Mouse (Mus musculus) small intestine, adult 2 months (tissue): ENCODE data around the gene Ccdc62.

Experiments used
- CTCF ChIP-seq: fragments of 200-500 bp; IDR thresholded peaks from 2 replicates; pipeline ENCODE4 v1.5.1; 2012; ENCODE audit warnings: low read depth, mild to moderate bottlenecking, control low read depth, inconsistent platforms, low read length, moderate library complexity, mixed read lengths; ENCODE audit not compliant: insufficient replicate concordance, insufficient read length; ENCODE audit errors: extremely low read depth
- POLR2A ChIP-seq: fragments of 200-500 bp; IDR thresholded peaks from 2 replicates; pipeline ENCODE4 v1.6.1; 2012; ENCODE audit warnings: low read depth, mild to moderate bottlenecking, control low read depth, inconsistent platforms, low read length, moderate library complexity

- TF ChIP-seq CTCF = no peak
- TF ChIP-seq POLR2A = no peak
Measured at GRCm38 (mm10) chr5:123968468-123968867, 38.0 kb downstream of the Ccdc62 start.
